Mouse (Mus musculus) c-Kit-positive CD71-negative TER-119-negative erythroid progenitor cells, embryonic 14.5 days (primary cell): ENCODE results near the gene Opcml.

Experiments used
- DNase-seq: peaks from one replicate; pipeline ENCODE4 v3.0.0-alpha.2; 2013; ENCODE audit warnings: low read depth

Opcml gene

DNA sequence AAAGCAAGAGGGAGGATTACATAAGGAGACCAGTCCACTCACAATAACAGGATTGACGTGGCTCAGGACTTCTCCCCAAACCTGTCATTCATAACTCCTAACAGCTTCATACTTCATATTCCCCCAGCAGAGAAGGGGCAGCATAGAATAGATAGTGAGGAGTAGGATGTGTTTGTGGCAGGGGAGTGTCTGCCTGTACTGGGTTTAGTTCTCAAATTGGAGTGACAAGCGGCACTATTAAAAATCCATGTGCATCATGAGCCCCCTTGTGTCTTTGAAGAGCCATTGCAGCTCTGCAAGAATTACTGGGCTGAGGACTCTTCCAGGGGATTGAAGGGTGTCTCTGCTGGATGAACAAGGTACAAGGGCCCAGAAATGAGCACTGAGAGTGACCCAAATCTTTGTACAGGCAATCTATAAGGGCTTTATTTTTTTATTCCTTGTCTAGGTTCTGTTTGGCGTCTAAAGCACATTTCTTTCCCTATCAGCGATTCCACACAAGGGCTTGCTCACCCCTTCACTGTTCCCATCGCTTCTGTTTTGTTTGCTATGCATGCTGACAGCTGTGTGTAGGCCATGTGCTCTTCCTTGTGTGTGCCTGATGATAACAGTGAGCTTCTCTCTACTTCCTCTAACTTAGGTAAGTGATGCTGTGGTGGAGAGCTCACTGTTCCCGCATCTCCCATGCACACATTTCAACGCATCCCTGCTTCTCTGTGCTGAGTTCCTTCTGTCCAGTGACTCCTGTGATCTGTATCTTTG, 457.3 kb downstream of the Opcml start:
- peak; percentile 1 for DNase-seq

- DNase-seq, result no peak
Observed at GRCm38 (mm10) chr9:28251341-28251740, 460.8 kb downstream of the Opcml start.

DNA sequence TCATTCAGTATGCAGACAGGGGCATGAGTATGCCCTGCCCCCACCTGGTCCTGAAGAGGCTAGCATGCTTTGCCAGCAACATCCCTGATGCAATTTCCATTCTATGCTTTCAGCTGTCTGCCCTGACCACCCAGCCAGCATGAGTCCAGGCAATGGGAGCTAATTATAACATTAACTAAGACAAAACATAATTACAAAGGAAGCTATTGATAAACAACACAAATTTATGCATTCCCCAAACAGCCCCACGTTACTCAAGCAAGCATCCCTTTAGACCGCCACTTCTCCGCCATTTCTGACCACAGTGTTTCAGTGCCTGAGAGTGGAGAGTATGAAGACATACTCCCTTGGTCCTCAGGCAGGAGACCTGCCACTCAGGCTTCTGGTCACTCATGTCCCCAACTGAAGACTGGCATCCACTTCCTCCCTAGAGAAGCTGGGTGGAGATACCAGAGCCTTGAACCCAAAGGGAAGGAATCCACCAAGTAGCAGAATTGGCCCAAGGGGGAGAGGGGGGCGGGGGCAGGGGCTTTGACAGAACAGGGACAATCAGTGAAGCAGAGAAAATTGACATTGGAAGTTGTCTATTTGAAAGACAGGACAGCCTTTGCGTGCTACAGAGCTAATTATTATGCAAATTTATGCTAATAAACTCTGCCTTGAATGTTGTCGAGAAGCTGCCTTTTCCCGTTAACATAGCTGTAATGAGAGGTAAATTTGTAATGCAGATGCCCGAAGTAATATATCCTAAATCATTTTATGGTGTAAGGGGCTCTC, 464.7 kb downstream of the Opcml start:
- DNase-seq, result no peak

DNA sequence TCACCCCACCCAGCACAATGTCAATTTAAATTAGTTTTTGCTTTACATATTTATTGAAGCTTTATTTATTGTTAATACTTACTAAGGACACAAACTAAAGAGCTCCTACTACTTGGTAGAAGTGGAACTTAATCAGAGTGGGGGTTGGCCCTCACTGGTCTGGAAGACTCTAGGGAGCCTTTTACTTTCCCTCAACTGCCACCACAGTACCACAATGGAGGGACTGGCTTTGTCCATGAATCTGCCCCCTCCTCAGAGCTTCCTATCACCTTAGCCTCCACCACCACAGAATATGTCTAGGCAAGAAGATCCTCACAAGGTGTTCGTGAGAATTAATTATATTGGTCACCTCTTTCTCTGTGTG, 465.3 kb downstream of the Opcml start:
- no peak for DNase-seq

- DNase-seq, result peak; percentile 18
Observed at GRCm38 (mm10) chr9:28261078-28261753, 470.6 kb downstream of the Opcml start.

- DNase-seq, result no peak
Observed at GRCm38 (mm10) chr9:28262021-28262420, 471.4 kb downstream of the Opcml start.

DNA sequence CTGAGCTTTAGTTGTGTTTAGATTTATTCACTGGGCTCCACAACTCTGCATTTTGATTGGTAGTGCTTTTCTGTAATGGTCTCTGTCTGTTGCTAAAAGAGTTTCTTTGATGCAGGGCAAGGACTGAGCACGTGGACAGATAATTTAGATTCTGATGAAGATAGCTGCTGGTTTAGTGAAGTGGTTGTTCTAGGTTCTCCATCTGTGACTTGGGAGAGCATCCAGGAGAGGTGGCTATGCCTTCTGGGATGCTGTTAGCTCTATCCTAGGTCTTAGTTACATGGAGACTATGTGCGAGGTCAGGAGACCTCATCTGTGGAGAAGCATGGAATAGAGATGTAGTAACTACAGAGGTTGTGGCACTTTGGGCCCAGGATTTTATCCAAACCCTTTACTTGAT, 472.3 kb downstream of the Opcml start:
- no peak for DNase-seq

GRCm38 (mm10) chr9:28264761-28265160, 474.2 kb downstream of the Opcml start:
- no peak for DNase-seq

GRCm38 (mm10) chr9:28273816-28274215, 483.2 kb downstream of the Opcml start:
- DNase-seq, result no peak

GRCm38 (mm10) chr9:28278555-28278954, 488.0 kb downstream of the Opcml start:
- no peak for DNase-seq

- DNase-seq, result no peak
Observed at GRCm38 (mm10) chr9:28281025-28281424, 490.4 kb downstream of the Opcml start.

DNA sequence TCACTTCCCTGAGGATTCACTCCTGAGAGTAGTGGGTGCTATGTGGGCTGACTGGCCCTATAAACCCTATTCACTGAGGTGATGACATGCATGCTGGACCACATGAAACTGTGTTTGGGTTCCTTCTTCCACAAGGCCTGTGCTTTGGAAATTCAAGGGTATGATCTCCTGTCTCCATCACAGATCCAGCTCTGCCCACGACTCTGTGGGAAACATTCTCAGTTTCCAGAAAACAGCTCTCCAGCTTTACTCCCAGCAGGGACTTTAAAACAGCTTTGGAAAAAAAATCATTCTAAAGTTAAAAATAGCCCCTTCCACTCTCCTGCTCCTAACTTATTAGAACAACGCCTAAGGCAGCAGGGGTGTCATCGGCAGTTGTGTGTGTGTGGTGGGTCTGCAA, 491.0 kb downstream of the Opcml start:
- DNase-seq, result no peak

- DNase-seq, result no peak
Observed at GRCm38 (mm10) chr9:28285016-28285415, 494.4 kb downstream of the Opcml start.

- DNase-seq, result no peak
Observed at GRCm38 (mm10) chr9:28286384-28286783, 495.8 kb downstream of the Opcml start.

DNA sequence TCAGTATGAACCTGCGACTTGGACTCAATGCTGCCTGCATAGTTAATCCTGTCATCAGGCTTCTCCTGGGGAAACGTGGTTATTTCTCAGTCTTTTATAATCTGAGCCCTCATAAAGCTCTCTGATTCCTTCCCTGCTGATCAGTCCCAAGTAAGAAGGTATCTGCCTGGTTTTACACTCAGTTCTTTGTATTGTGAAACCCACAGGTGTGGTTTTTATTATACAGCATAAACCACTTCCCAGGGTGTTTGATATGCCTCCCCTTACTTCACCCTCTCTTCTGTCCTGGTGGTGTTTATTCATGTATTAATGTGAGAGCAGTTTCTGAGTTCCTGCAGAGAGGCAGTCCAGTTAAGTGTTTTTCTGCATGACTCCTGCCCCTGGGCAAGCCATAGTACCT, 496.9 kb downstream of the Opcml start:
- no peak for DNase-seq

GRCm38 (mm10) chr9:28289696-28290330, 499.2 kb downstream of the Opcml start:
- no peak for DNase-seq

- DNase-seq, result no peak
Observed at GRCm38 (mm10) chr9:28303659-28304058, 513.1 kb downstream of the Opcml start.

DNA sequence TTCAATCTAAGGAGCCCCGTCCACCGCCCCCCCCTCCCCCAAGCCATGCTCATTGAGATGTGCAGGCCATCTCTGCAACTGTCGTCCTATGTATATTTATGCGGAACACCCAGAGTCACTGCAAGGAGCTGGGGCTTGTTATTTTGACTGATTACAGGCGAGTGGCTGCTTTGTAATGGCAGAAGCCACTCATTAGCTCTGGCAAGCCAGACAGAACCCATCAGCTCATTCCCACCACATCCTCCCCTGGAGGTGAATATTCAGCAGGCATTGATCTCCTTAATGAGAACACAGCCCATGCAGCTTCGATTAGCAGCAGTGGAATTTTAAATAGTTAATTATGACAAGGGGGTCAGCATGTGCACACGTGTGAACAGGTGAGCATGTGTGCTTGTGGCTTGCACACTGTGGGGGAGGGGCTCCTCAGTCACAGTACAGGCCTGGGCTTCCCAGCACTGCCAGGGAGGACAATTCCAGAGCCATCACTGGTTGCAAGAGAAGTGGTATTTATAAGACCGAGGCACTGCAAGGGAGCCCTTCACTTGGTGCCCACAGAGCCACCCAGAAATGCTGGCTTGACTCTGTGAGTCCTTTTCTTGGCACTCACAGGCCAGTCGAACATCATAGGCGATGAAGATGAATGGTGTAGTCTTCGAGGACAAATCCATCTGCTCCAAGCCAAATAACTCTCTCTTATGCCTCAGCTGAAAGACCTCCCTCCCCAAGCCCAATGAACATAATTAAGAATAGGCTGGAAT, 516.0 kb downstream of the Opcml start:
- DNase-seq, result no peak

GRCm38 (mm10) chr9:28307122-28307430, 516.5 kb downstream of the Opcml start:
- no peak for DNase-seq

DNA sequence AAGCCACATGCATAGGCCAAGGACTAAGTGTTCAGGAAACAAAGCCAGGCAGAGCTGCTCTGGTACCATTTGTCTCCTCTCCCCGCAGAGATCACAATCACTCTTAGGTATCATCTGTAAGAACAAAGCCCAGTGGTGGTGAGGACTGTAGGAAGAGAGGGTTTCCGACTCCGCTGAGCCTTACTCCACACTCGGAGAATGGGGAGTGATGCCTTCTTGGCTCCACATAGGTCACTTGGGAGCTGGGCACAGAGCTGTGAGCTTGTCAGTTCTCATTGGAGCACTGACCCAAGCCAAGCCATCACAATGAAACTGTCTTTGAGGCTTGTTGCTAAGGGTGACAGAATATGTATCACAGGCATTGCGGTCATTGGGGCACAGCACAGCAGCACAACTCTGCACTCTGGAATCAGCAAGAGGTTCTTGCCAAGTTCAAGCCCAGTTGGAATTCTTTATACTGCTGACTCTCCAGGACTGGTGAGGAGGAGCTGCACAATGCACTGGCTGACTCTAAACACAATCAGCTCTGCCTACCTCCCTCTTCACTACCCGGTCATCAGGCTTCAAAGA, 517.0 kb downstream of the Opcml start:
- DNase-seq, result no peak

DNA sequence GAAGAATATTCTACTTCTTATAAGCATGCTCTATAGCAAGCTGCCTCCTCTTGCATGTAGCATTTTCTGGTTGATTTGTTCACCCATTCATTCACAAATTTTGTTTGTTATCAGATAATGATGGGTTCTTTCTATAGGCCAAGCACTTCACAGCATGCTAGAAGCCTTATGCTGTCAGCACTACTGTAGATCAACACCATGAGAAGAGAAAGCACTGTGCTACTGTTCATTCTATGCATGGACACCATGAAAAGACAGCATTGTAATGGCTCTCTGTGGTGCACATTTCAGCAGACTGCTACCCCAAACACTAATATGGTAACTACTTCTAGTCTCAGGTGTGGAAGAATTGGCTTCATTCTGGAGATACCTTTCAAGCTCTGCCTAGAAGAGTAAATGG, 527.3 kb downstream of the Opcml start:
- no peak for DNase-seq
